Mouse (Mus musculus): Measurements from ENCODE around the gene Zfp367. TPM values are rescaled to one million over a fixed set of nuclear protein-coding genes. Genes with fewer than 3 reads are reported as not detected.
A peak's percentile ranks its signal among the peaks of the same experiment; 100 is the strongest.

Gene Zfp367
- polyA plus RNA-seq, 1 experiment = 19.3 TPM

GRCm38 (mm10) chr13:64152671-64153082 lies 325 bp downstream of the Zfp367 start:
- peak overlapping the region; percentile 96 for H3K27ac ChIP-seq (ENCODE audit: control insufficient read depth, insufficient read depth, low read depth, low read length, poor library complexity)
- peak overlapping the region; percentile 89 for H3K4me3 ChIP-seq (replicated peaks; ENCODE audit: control insufficient read depth, low read depth, low read length)
- WGBS = under 1% methylated on average over 61 of the region's 61 CpGs
- H3K4me1 ChIP-seq (ENCODE audit: control insufficient read depth, insufficient read depth, low read length) = peaks cover 2% of the 10 kb centered on the region
- no peak for TF ChIP-seq POLR2A (IDR thresholded peaks at IDR 0.05; ENCODE audit: borderline replicate concordance, control insufficient read depth, low read depth, low read length)
- no peak for TF ChIP-seq CTCF (IDR thresholded peaks at IDR 0.05; ENCODE audit: control insufficient read depth, insufficient read depth, low read length)

GRCm38 (mm10) chr13:64152241-64152669 lies 747 bp downstream of the Zfp367 start:
- TF ChIP-seq CTCF (IDR thresholded peaks at IDR 0.05; ENCODE audit: control insufficient read depth, insufficient read depth, low read length) (no peak), POLR2A (IDR thresholded peaks at IDR 0.05; ENCODE audit: borderline replicate concordance, control insufficient read depth, low read depth, low read length) (peak; percentile 60; the same call in 1 of the 2 replicates)
- H3K4me1 ChIP-seq (ENCODE audit: control insufficient read depth, insufficient read depth, low read length) = peaks cover 2% of the 10 kb centered on the region
- under 1% methylated on average over 42 of the region's 42 CpGs for WGBS
- H3K27ac ChIP-seq (ENCODE audit: control insufficient read depth, insufficient read depth, low read depth, low read length, poor library complexity) = peak overlapping the region; percentile 96
- H3K4me3 ChIP-seq (replicated peaks; ENCODE audit: control insufficient read depth, low read depth, low read length) = peak overlapping the region; percentile 89

GRCm38 (mm10) chr13:64150121-64150520 lies 2.9 kb downstream of the Zfp367 start:
- TF ChIP-seq CTCF (IDR thresholded peaks at IDR 0.05; ENCODE audit: control insufficient read depth, insufficient read depth, low read length) (no peak), POLR2A (IDR thresholded peaks at IDR 0.05; ENCODE audit: borderline replicate concordance, control insufficient read depth, low read depth, low read length) (no peak)
- peak overlapping the region; percentile 36 for H3K4me3 ChIP-seq (replicated peaks; ENCODE audit: control insufficient read depth, low read depth, low read length)
- no peak overlapping the region for H3K27ac ChIP-seq (ENCODE audit: control insufficient read depth, insufficient read depth, low read depth, low read length, poor library complexity)
- WGBS = 59% methylated on average over 5 of the region's 5 CpGs
- H3K4me1 ChIP-seq (ENCODE audit: control insufficient read depth, insufficient read depth, low read length) = peaks cover 2% of the 10 kb centered on the region

- H3K4me1 ChIP-seq (ENCODE audit: control insufficient read depth, insufficient read depth, low read length) = no peaks in the 10 kb centered on the region
- peak overlapping the region; percentile 92 for H3K4me3 ChIP-seq (replicated peaks; ENCODE audit: control insufficient read depth, low read depth, low read length)
- 35% methylated on average over 15 of the region's 15 CpGs for WGBS
- TF ChIP-seq POLR2A (IDR thresholded peaks at IDR 0.05; ENCODE audit: borderline replicate concordance, control insufficient read depth, low read depth, low read length) (no peak), CTCF (IDR thresholded peaks at IDR 0.05; ENCODE audit: control insufficient read depth, insufficient read depth, low read length) (peak; percentile 51)
- H3K27ac ChIP-seq (ENCODE audit: control insufficient read depth, insufficient read depth, low read depth, low read length, poor library complexity) = peak overlapping the region; percentile 46; the same call in 1 of the 2 replicates
Measured at GRCm38 (mm10) chr13:64129616-64130375, 23.2 kb downstream of the Zfp367 start.

DNA sequence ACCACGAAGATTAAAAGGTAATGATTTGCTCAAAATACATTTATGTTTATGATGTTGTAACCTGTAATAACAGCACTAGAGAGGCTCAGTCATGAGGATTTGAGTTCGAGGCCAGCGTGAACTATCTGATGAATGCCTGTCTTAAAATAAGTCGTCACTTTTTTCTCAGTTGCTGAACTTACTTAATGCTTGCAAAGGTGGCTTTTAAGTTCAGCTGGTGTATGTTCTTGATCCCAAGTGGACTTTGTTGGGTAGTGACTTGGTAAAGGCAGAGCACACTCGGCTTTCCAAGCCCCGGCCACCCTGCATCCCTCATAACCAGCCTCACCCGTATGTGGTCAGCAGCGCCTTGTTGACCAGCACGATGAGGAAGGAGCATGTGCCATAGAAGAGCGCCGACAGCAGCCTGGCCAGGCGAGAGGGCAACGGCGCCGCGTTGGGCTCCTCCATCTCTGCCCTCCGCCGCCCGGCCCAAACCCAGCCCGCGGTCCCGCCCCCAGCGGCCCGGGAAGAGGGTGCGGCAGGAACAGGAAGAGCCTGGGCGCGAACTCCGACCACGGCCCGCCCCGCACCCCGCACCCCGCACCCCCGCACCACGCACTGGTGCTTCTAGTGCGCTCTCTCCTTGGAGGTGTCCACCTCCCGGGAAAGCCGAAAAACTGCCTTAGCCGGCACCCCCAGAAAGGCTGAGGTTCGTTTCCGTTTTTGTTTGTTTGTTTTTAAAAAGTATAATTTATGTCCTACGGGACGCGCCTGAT lies 24.0 kb downstream of the Zfp367 start, which contains the start of gene Slc35d2:
TSS of gene Slc35d2 (minus strand) at position 511 of the 758 bp plus-strand sequence.
- WGBS = 5% methylated on average over 44 of the region's 44 CpGs
- TF ChIP-seq CTCF (IDR thresholded peaks at IDR 0.05; ENCODE audit: control insufficient read depth, insufficient read depth, low read length) = no peak
- peak; percentile 50; the same call in 1 of the 2 replicates for TF ChIP-seq POLR2A (IDR thresholded peaks at IDR 0.05; ENCODE audit: borderline replicate concordance, control insufficient read depth, low read depth, low read length)

GRCm38 (mm10) chr13:64126316-64126715 lies 26.7 kb downstream of the Zfp367 start:
- Histone ChIP-seq H3K27ac (ENCODE audit: control insufficient read depth, insufficient read depth, low read depth, low read length, poor library complexity) (no peak overlapping the region), H3K4me1 (ENCODE audit: control insufficient read depth, insufficient read depth, low read length) (no peaks in the 10 kb centered on the region), H3K4me3 (replicated peaks; ENCODE audit: control insufficient read depth, low read depth, low read length) (no peak overlapping the region)
- TF ChIP-seq CTCF (IDR thresholded peaks at IDR 0.05; ENCODE audit: control insufficient read depth, insufficient read depth, low read length) (no peak), POLR2A (IDR thresholded peaks at IDR 0.05; ENCODE audit: borderline replicate concordance, control insufficient read depth, low read depth, low read length) (no peak)
- WGBS = 72% methylated on average over 4 of the region's 4 CpGs

More for the DNA sequence above, 24.0 kb downstream of the Zfp367 start, which contains the start of gene Slc35d2:
- Histone ChIP-seq H3K27ac (ENCODE audit: control insufficient read depth, insufficient read depth, low read depth, low read length, poor library complexity) (peak within 1 kb of the TSS; percentile 46), H3K4me1 (ENCODE audit: control insufficient read depth, insufficient read depth, low read length) (no peaks in the 10 kb centered on the region), H3K4me3 (replicated peaks; ENCODE audit: control insufficient read depth, low read depth, low read length) (peak within 1 kb of the TSS; percentile 92)

DNA sequence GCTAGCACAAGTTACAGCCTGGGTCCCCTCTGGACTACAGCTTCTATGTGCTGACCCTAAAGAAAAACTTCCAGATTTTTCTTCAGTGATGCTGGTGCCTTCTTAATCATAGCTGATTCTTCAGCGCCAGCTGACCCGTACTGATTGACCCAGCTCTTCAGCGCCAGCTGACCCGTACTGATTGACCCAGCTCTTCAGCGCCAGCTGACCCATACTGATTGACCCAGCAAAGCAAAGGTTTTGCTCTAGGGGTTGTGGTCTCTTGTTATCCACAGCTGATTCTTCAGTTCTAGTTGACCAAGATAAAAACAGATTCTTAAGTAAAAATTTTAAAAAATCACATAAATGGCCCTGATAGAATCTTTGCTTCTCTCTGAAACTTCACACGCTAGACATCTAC lies 28.1 kb downstream of the Zfp367 start:
- H3K4me3 ChIP-seq (replicated peaks; ENCODE audit: control insufficient read depth, low read depth, low read length) = no peak overlapping the region
- TF ChIP-seq POLR2A (IDR thresholded peaks at IDR 0.05; ENCODE audit: borderline replicate concordance, control insufficient read depth, low read depth, low read length) (no peak), CTCF (IDR thresholded peaks at IDR 0.05; ENCODE audit: control insufficient read depth, insufficient read depth, low read length) (no peak)
- 88% methylated on average over 6 of the region's 6 CpGs for WGBS
- H3K4me1 ChIP-seq (ENCODE audit: control insufficient read depth, insufficient read depth, low read length) = no peaks in the 10 kb centered on the region; the same call in 1 of the 2 replicates
- H3K27ac ChIP-seq (ENCODE audit: control insufficient read depth, insufficient read depth, low read depth, low read length, poor library complexity) = no peak overlapping the region
